Mouse (Mus musculus): ENCODE results near the gene Bcl2l10. TPM values are rescaled to one million over a fixed set of nuclear protein-coding genes. Genes with fewer than 3 reads are reported as not detected.

Bcl2l10 gene
- polyA plus RNA-seq, 2 experiments = not detected

DNA sequence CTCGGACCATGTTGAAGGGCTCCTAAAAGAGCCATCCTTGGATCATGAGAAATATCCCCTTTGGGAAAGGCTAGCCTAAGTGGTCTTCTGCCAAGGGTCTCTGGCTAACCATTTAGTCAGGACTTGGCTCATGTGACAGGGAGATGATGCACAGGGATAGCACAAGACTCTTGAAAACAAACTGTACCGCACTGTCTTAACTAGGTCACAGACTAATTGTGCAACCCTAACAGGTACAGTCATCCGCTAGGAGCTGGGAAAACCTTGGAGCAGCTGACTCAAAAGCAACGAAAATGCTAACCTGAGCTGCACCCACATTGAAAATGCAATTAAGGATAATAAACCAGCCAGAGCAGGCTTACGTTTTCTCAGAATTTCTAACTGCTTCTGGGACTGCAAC lies 18.6 kb downstream of the Bcl2l10 start:
- H3K9ac ChIP-seq (ENCODE audit: low read depth, low read length, severe bottlenecking) = no peak overlapping the region
- H3K9me3 ChIP-seq (ENCODE audit: control insufficient read depth, low read length) = no peaks in the 10 kb centered on the region
- no peak for TF ChIP-seq POLR2A (IDR thresholded peaks at IDR 0.05; ENCODE audit: borderline replicate concordance, extremely low read depth, insufficient read depth, insufficient read length)
- ATAC-seq (ENCODE audit: low FRiP score, low read depth) (no peak), DNase-seq (ENCODE audit: low spot score) (no peak)
- H3K27me3 ChIP-seq (ENCODE audit: control insufficient read depth, insufficient read depth, low read length) = no peaks in the 10 kb centered on the region
- no peak overlapping the region for H3K4me2 ChIP-seq (replicated peaks; ENCODE audit: low read depth, low read length, severe bottlenecking)
- H3K4me3 ChIP-seq (replicated peaks; ENCODE audit: low read length) = no peak overlapping the region
- no peak overlapping the region for H3K27ac ChIP-seq (replicated peaks; ENCODE audit: low read depth, low read length)
- no peaks in the 10 kb centered on the region for H3K36me3 ChIP-seq (ENCODE audit: control insufficient read depth, insufficient read depth, low read length)
- WGBS = 56% methylated on average over 5 of the region's 5 CpGs
- no peaks in the 10 kb centered on the region for H3K4me1 ChIP-seq (ENCODE audit: control insufficient read depth, insufficient read depth, low read length)

- H3K4me3 ChIP-seq (replicated peaks; ENCODE audit: low read length) = no peak overlapping the region
- no peaks in the 10 kb centered on the region for H3K9me3 ChIP-seq (ENCODE audit: control insufficient read depth, low read length)
- H3K36me3 ChIP-seq (ENCODE audit: control insufficient read depth, insufficient read depth, low read length) = no peaks in the 10 kb centered on the region
- no peak overlapping the region for H3K4me2 ChIP-seq (replicated peaks; ENCODE audit: low read depth, low read length, severe bottlenecking)
- 68% methylated on average over 3 of the region's 3 CpGs for WGBS
- no peak overlapping the region for H3K9ac ChIP-seq (ENCODE audit: low read depth, low read length, severe bottlenecking)
- no peak for ATAC-seq (ENCODE audit: low FRiP score, low read depth)
- DNase-seq (ENCODE audit: low spot score) = no peak
- no peak overlapping the region for H3K27ac ChIP-seq (replicated peaks; ENCODE audit: low read depth, low read length)
- TF ChIP-seq POLR2A (IDR thresholded peaks at IDR 0.05; ENCODE audit: borderline replicate concordance, extremely low read depth, insufficient read depth, insufficient read length) = no peak
- H3K27me3 ChIP-seq (ENCODE audit: control insufficient read depth, insufficient read depth, low read length) = no peaks in the 10 kb centered on the region
- H3K4me1 ChIP-seq (ENCODE audit: control insufficient read depth, insufficient read depth, low read length) = no peaks in the 10 kb centered on the region
Observed at GRCm38 (mm10) chr9:75368779-75369178, 21.2 kb downstream of the Bcl2l10 start.

GRCm38 (mm10) chr9:75375606-75376005 lies 28.0 kb downstream of the Bcl2l10 start:
- H3K36me3 ChIP-seq (ENCODE audit: control insufficient read depth, insufficient read depth, low read length) = no peaks in the 10 kb centered on the region
- no peaks in the 10 kb centered on the region for H3K4me1 ChIP-seq (ENCODE audit: control insufficient read depth, insufficient read depth, low read length)
- no peak overlapping the region for H3K4me2 ChIP-seq (replicated peaks; ENCODE audit: low read depth, low read length, severe bottlenecking)
- H3K9ac ChIP-seq (ENCODE audit: low read depth, low read length, severe bottlenecking) = no peak overlapping the region
- no peak for TF ChIP-seq POLR2A (IDR thresholded peaks at IDR 0.05; ENCODE audit: borderline replicate concordance, extremely low read depth, insufficient read depth, insufficient read length)
- ATAC-seq (ENCODE audit: low FRiP score, low read depth) = no peak
- no peaks in the 10 kb centered on the region for H3K27me3 ChIP-seq (ENCODE audit: control insufficient read depth, insufficient read depth, low read length)
- WGBS = 91% methylated on average over 9 of the region's 9 CpGs
- no peak for DNase-seq (ENCODE audit: low spot score)
- no peak overlapping the region for H3K4me3 ChIP-seq (replicated peaks; ENCODE audit: low read length)
- no peaks in the 10 kb centered on the region for H3K9me3 ChIP-seq (ENCODE audit: control insufficient read depth, low read length)
- H3K27ac ChIP-seq (replicated peaks; ENCODE audit: low read depth, low read length) = no peak overlapping the region

- no peaks in the 10 kb centered on the region for H3K9me3 ChIP-seq (ENCODE audit: control insufficient read depth, low read length)
- no peak for DNase-seq (ENCODE audit: low spot score)
- no peaks in the 10 kb centered on the region for H3K27me3 ChIP-seq (ENCODE audit: control insufficient read depth, insufficient read depth, low read length)
- no peak for ATAC-seq (ENCODE audit: low FRiP score, low read depth)
- H3K27ac ChIP-seq (replicated peaks; ENCODE audit: low read depth, low read length) = no peak overlapping the region
- H3K4me1 ChIP-seq (ENCODE audit: control insufficient read depth, insufficient read depth, low read length) = no peaks in the 10 kb centered on the region
- H3K4me2 ChIP-seq (replicated peaks; ENCODE audit: low read depth, low read length, severe bottlenecking) = no peak overlapping the region
- 76% methylated on average over 1 of the region's 1 CpGs for WGBS
- H3K4me3 ChIP-seq (replicated peaks; ENCODE audit: low read length) = no peak overlapping the region
- no peak overlapping the region for H3K9ac ChIP-seq (ENCODE audit: low read depth, low read length, severe bottlenecking)
- no peak for TF ChIP-seq POLR2A (IDR thresholded peaks at IDR 0.05; ENCODE audit: borderline replicate concordance, extremely low read depth, insufficient read depth, insufficient read length)
- no peaks in the 10 kb centered on the region for H3K36me3 ChIP-seq (ENCODE audit: control insufficient read depth, insufficient read depth, low read length)
Observed at GRCm38 (mm10) chr9:75376428-75376827, 28.9 kb downstream of the Bcl2l10 start.

- Histone ChIP-seq H3K27me3 (ENCODE audit: control insufficient read depth, insufficient read depth, low read length) (no peaks in the 10 kb centered on the region), H3K36me3 (ENCODE audit: control insufficient read depth, insufficient read depth, low read length) (no peaks in the 10 kb centered on the region), H3K27ac (replicated peaks; ENCODE audit: low read depth, low read length) (no peak overlapping the region), H3K4me3 (replicated peaks; ENCODE audit: low read length) (no peak overlapping the region), H3K4me1 (ENCODE audit: control insufficient read depth, insufficient read depth, low read length) (no peaks in the 10 kb centered on the region), H3K9me3 (ENCODE audit: control insufficient read depth, low read length) (no peaks in the 10 kb centered on the region), H3K9ac (ENCODE audit: low read depth, low read length, severe bottlenecking) (no peak overlapping the region), H3K4me2 (replicated peaks; ENCODE audit: low read depth, low read length, severe bottlenecking) (no peak overlapping the region)
- WGBS = 91% methylated on average over 2 of the region's 2 CpGs
- ATAC-seq (ENCODE audit: low FRiP score, low read depth) (no peak), DNase-seq (ENCODE audit: low spot score) (no peak)
- TF ChIP-seq POLR2A (IDR thresholded peaks at IDR 0.05; ENCODE audit: borderline replicate concordance, extremely low read depth, insufficient read depth, insufficient read length) = no peak
Observed at GRCm38 (mm10) chr9:75378774-75379173, 31.2 kb downstream of the Bcl2l10 start.

DNA sequence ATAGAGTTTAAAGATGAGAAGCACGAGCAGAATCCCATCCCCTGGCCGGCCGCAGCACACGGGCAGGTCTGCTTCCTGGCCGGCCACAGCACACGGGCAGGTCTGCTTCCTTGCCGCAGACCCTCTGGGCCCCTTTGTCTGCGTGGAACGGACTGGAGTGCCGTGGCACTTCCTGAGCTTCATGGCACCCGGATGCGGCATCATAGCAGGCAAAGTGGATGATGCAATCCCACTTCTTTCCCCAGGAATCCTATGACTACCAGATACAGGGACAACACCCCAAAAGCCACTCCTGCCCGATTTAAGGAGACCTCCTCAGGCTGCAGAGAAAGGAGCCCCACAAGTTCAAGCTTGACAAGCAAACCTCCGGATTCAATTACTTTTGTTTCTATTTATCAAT lies 35.3 kb downstream of the Bcl2l10 start:
- ATAC-seq (ENCODE audit: low FRiP score, low read depth) (no peak), DNase-seq (ENCODE audit: low spot score) (no peak)
- Histone ChIP-seq H3K27ac (replicated peaks; ENCODE audit: low read depth, low read length) (no peak overlapping the region), H3K9me3 (ENCODE audit: control insufficient read depth, low read length) (no peaks in the 10 kb centered on the region), H3K27me3 (ENCODE audit: control insufficient read depth, insufficient read depth, low read length) (no peaks in the 10 kb centered on the region), H3K4me3 (replicated peaks; ENCODE audit: low read length) (no peak overlapping the region), H3K36me3 (ENCODE audit: control insufficient read depth, insufficient read depth, low read length) (peaks cover 16% of the 10 kb centered on the region), H3K9ac (ENCODE audit: low read depth, low read length, severe bottlenecking) (no peak overlapping the region), H3K4me2 (replicated peaks; ENCODE audit: low read depth, low read length, severe bottlenecking) (no peak overlapping the region), H3K4me1 (ENCODE audit: control insufficient read depth, insufficient read depth, low read length) (no peaks in the 10 kb centered on the region)
- WGBS = 85% methylated on average over 14 of the region's 14 CpGs
- no peak for TF ChIP-seq POLR2A (IDR thresholded peaks at IDR 0.05; ENCODE audit: borderline replicate concordance, extremely low read depth, insufficient read depth, insufficient read length)
